Mouse (Mus musculus) liver, embryonic 12.5 days (tissue): Measurements from ENCODE around the gene Fam243. TPM values are rescaled to one million over a fixed set of nuclear protein-coding genes. Genes with fewer than 3 reads are reported as not detected.

Experiments
- ATAC-seq: fragments of 200-750 bp; cut with Nextera tagmentation; 2 replicates; pipeline ENCODE4 v1.8.0; 2017; ENCODE audit warnings: moderate number of reproducible peaks, mild to moderate bottlenecking, moderate library complexity
- H3K27ac ChIP-seq: fragments of 300-500 bp; sonication (generic); 2 replicates; pipeline ENCODE4 v1.5.1; 2016; ENCODE audit warnings: mild to moderate bottlenecking
- H3K27me3 ChIP-seq: fragments of 300-500 bp; sonication (generic); replicated peaks from 2 replicates; pipeline ENCODE4 v1.6.1; 2016; ENCODE audit warnings: mild to moderate bottlenecking, moderate library complexity
- H3K36me3 ChIP-seq: fragments of 300-500 bp; sonication (generic); 2 replicates; pipeline ENCODE4 v1.6.1; 2016; ENCODE audit warnings: mild to moderate bottlenecking, moderate library complexity
- H3K4me1 ChIP-seq: fragments of 300-500 bp; sonication (generic); 2 replicates; pipeline ENCODE4 v1.6.1; 2016
- H3K4me2 ChIP-seq: fragments of 300-500 bp; sonication (generic); 2 replicates; pipeline ENCODE4 v1.6.1; 2016; ENCODE audit warnings: mild to moderate bottlenecking, moderate library complexity
- H3K4me3 ChIP-seq: fragments of 300-500 bp; sonication (generic); 2 replicates; pipeline ENCODE4 v1.5.1; 2016; ENCODE audit warnings: mild to moderate bottlenecking, moderate library complexity
- H3K9ac ChIP-seq: fragments of 300-500 bp; sonication (generic); 2 replicates; pipeline ENCODE4 v1.6.1; 2016; ENCODE audit warnings: mild to moderate bottlenecking, moderate library complexity
- H3K9me3 ChIP-seq: fragments of 300-500 bp; sonication (generic); replicated peaks from 2 replicates; pipeline ENCODE4 v1.6.1; 2016; ENCODE audit warnings: mild to moderate bottlenecking, moderate library complexity
- WGBS: fragments of 180-500 bp; shearing (Covaris S2); methylation state at CpG from one replicate; pipeline ENCODE4 v1.1.7; 2016; ENCODE audit not compliant: insufficient replicate concordance; 5-methylcytosine and 5-hydroxymethylcytosine counted together
- polyA plus RNA-seq: library from polyadenylated mRNA; unstranded; fragments of >200 nt; fragmentation: Nextera tagmentation; extraction: Ambion mirVana; gene quantifications from 2 replicates; pipeline ENCODE4 v1.2.1, GENCODE M21; 2016

The Fam243 gene
- polyA plus RNA-seq, 1 experiment from 2014 or later, result not detected

- WGBS, result 67% methylated on average over 13 of the region's 13 CpGs
Measured at GRCm38 (mm10) chr16:92346297-92346916, 25.2 kb upstream of the Fam243 start.

GRCm38 (mm10) chr16:92345177-92345576 lies 23.9 kb upstream of the Fam243 start:
- H3K4me3 ChIP-seq, result peak overlapping the region; percentile 9; the same call in 1 of the 2 replicates
- peak; percentile 50; the same call in 1 of the 2 replicates for ATAC-seq
- H3K27me3 ChIP-seq, result no peaks in the 10 kb centered on the region
- H3K9ac ChIP-seq, result peak overlapping the region; percentile 48; the same call in 1 of the 2 replicates
- H3K27ac ChIP-seq, result peak overlapping the region; percentile 62; the same call in 1 of the 2 replicates
- WGBS, result 13% methylated on average over 11 of the region's 11 CpGs
- H3K4me2 ChIP-seq, result peak overlapping the region; percentile 58
- no peaks in the 10 kb centered on the region for H3K36me3 ChIP-seq
- no peaks in the 10 kb centered on the region for H3K9me3 ChIP-seq
- peaks cover 54% of the 10 kb centered on the region for H3K4me1 ChIP-seq

More at GRCm38 (mm10) chr16:92346297-92346916, 25.2 kb upstream of the Fam243 start:
- Histone ChIP-seq H3K4me3 (no peak overlapping the region), H3K4me1 (peaks cover 41% of the 10 kb centered on the region), H3K27ac (peak overlapping the region; percentile 51; the same call in 1 of the 2 replicates), H3K27me3 (no peaks in the 10 kb centered on the region), H3K9me3 (no peaks in the 10 kb centered on the region), H3K9ac (no peak overlapping the region), H3K4me2 (no peak overlapping the region), H3K36me3 (no peaks in the 10 kb centered on the region)
- ATAC-seq, result 0 out of 2 replicates have a peak, but pooled peaks have one; percentile 21

GRCm38 (mm10) chr16:92340612-92341511 lies 19.6 kb upstream of the Fam243 start:
- H3K4me3 ChIP-seq, result peak overlapping the region; percentile 45
- 23% methylated on average over 27 of the region's 27 CpGs for WGBS
- 0 out of 2 replicates have a peak overlapping the region, but pooled peaks have one; percentile 3 for H3K9ac ChIP-seq
- ATAC-seq, result peak; percentile 85
- H3K4me1 ChIP-seq, result peaks cover 51% of the 10 kb centered on the region
- H3K9me3 ChIP-seq, result no peaks in the 10 kb centered on the region
- H3K27ac ChIP-seq, result peak overlapping the region; percentile 70
- peaks cover under 1% of the 10 kb centered on the region for H3K27me3 ChIP-seq
- peak overlapping the region; percentile 65 for H3K4me2 ChIP-seq
- H3K36me3 ChIP-seq, result no peaks in the 10 kb centered on the region

GRCm38 (mm10) chr16:92336280-92336679 lies 15.0 kb upstream of the Fam243 start:
- H3K9me3 ChIP-seq, result no peaks in the 10 kb centered on the region
- no peak overlapping the region for H3K4me3 ChIP-seq
- no peak for ATAC-seq
- H3K27me3 ChIP-seq, result peaks cover 5% of the 10 kb centered on the region
- peaks cover 20% of the 10 kb centered on the region for H3K4me1 ChIP-seq
- no peak overlapping the region for H3K9ac ChIP-seq
- H3K4me2 ChIP-seq, result no peak overlapping the region
- no peak overlapping the region for H3K27ac ChIP-seq
- 7% methylated on average over 9 of the region's 9 CpGs for WGBS
- no peaks in the 10 kb centered on the region for H3K36me3 ChIP-seq

GRCm38 (mm10) chr16:92334600-92334999 lies 13.4 kb upstream of the Fam243 start:
- Histone ChIP-seq H3K27me3 (peaks cover 5% of the 10 kb centered on the region), H3K9me3 (no peaks in the 10 kb centered on the region), H3K4me1 (peaks cover 7% of the 10 kb centered on the region), H3K27ac (no peak overlapping the region), H3K9ac (no peak overlapping the region), H3K4me2 (no peak overlapping the region), H3K4me3 (no peak overlapping the region), H3K36me3 (no peaks in the 10 kb centered on the region)
- WGBS, result 56% methylated on average over 9 of the region's 9 CpGs
- no peak for ATAC-seq

- no peak overlapping the region for H3K4me3 ChIP-seq
- H3K27me3 ChIP-seq, result peaks cover 17% of the 10 kb centered on the region
- no peaks in the 10 kb centered on the region for H3K36me3 ChIP-seq
- no peak overlapping the region for H3K4me2 ChIP-seq
- WGBS, result 46% methylated on average over 5 of the region's 5 CpGs
- ATAC-seq, result 0 out of 2 replicates have a peak, but pooled peaks have one; percentile 32
- H3K9ac ChIP-seq, result no peak overlapping the region
- peaks cover 3% of the 10 kb centered on the region; the same call in 1 of the 2 replicates for H3K4me1 ChIP-seq
- no peak overlapping the region for H3K27ac ChIP-seq
- H3K9me3 ChIP-seq, result no peaks in the 10 kb centered on the region
Measured at GRCm38 (mm10) chr16:92330966-92331365, 9.7 kb upstream of the Fam243 start.

GRCm38 (mm10) chr16:92327911-92328310 lies 6.7 kb upstream of the Fam243 start:
- H3K36me3 ChIP-seq, result no peaks in the 10 kb centered on the region
- H3K9ac ChIP-seq, result no peak overlapping the region
- WGBS, result 77% methylated on average over 10 of the region's 10 CpGs
- H3K4me2 ChIP-seq, result no peak overlapping the region
- no peaks in the 10 kb centered on the region for H3K9me3 ChIP-seq
- H3K27ac ChIP-seq, result no peak overlapping the region
- ATAC-seq, result no peak
- peaks cover 3% of the 10 kb centered on the region; the same call in 1 of the 2 replicates for H3K4me1 ChIP-seq
- H3K27me3 ChIP-seq, result peaks cover 27% of the 10 kb centered on the region
- H3K4me3 ChIP-seq, result no peak overlapping the region

GRCm38 (mm10) chr16:92325062-92325406 lies 3.8 kb upstream of the Fam243 start:
- WGBS, result 55% methylated on average over 1 of the region's 1 CpGs
- no peak for ATAC-seq
- H3K27ac ChIP-seq, result no peak overlapping the region
- H3K9ac ChIP-seq, result no peak overlapping the region
- H3K4me3 ChIP-seq, result no peak overlapping the region
- no peaks in the 10 kb centered on the region for H3K4me1 ChIP-seq
- H3K9me3 ChIP-seq, result no peaks in the 10 kb centered on the region
- no peak overlapping the region for H3K4me2 ChIP-seq
- H3K36me3 ChIP-seq, result no peaks in the 10 kb centered on the region
- H3K27me3 ChIP-seq, result peaks cover 30% of the 10 kb centered on the region

- Histone ChIP-seq H3K27ac (no peak overlapping the region), H3K36me3 (no peaks in the 10 kb centered on the region), H3K4me1 (peaks cover 4% of the 10 kb centered on the region; the same call in 1 of the 2 replicates), H3K9ac (no peak overlapping the region), H3K4me3 (no peak overlapping the region), H3K27me3 (peaks cover 30% of the 10 kb centered on the region), H3K4me2 (no peak overlapping the region), H3K9me3 (no peaks in the 10 kb centered on the region)
- ATAC-seq, result no peak
- WGBS, result 59% methylated on average over 7 of the region's 7 CpGs
Measured at GRCm38 (mm10) chr16:92324309-92325061, 3.2 kb upstream of the Fam243 start.

- H3K9me3 ChIP-seq, result no peaks in the 10 kb centered on the region
- no peak overlapping the region for H3K4me3 ChIP-seq
- H3K9ac ChIP-seq, result no peak overlapping the region
- 70% methylated on average over 3 of the region's 3 CpGs for WGBS
- no peak for ATAC-seq
- no peaks in the 10 kb centered on the region for H3K36me3 ChIP-seq
- H3K4me1 ChIP-seq, result peaks cover 9% of the 10 kb centered on the region; the same call in 1 of the 2 replicates
- peaks cover 12% of the 10 kb centered on the region; the same call in 1 of the 2 replicates for H3K27me3 ChIP-seq
- no peak overlapping the region for H3K27ac ChIP-seq
- H3K4me2 ChIP-seq, result no peak overlapping the region
Measured at GRCm38 (mm10) chr16:92320361-92320760, 880 bp downstream of the Fam243 start.

- Histone ChIP-seq H3K4me2 (peak overlapping the region; percentile 28; the same call in 1 of the 2 replicates), H3K9ac (no peak overlapping the region), H3K36me3 (no peaks in the 10 kb centered on the region), H3K27me3 (peaks cover 8% of the 10 kb centered on the region; the same call in 1 of the 2 replicates), H3K4me3 (no peak overlapping the region), H3K4me1 (peaks cover 11% of the 10 kb centered on the region; the same call in 1 of the 2 replicates), H3K27ac (no peak overlapping the region), H3K9me3 (no peaks in the 10 kb centered on the region)
- WGBS, result 47% methylated on average over 20 of the region's 20 CpGs
- 0 out of 2 replicates have a peak, but pooled peaks have one; percentile 44 for ATAC-seq
Measured at GRCm38 (mm10) chr16:92319353-92320109, 1.7 kb downstream of the Fam243 start.
